Mouse (Mus musculus): ENCODE data around the gene Gpatch1. TPM values are rescaled to one million over a fixed set of nuclear protein-coding genes. Genes with fewer than 3 reads are reported as not detected.
"Not testable (repeated sequence)": the region's sequence is repeated elsewhere in the genome, so short reads cannot be mapped to it uniquely, and the experiment has no call there.

The Gpatch1 gene
- polyA plus RNA-seq, 1 experiment: 14.8 TPM

GRCm38 (mm10) chr7:35269443-35270024 is 48.7 kb downstream of the Gpatch1 start:
- peak; percentile 59 for DNase-seq (ENCODE audit: low read depth)
- TF ChIP-seq CTCF (IDR thresholded peaks at IDR 0.05; ENCODE audit: borderline replicate concordance, extremely low read depth, insufficient read depth, insufficient read length) (peak; percentile 44), POLR2A (IDR thresholded peaks at IDR 0.05; ENCODE audit: borderline replicate concordance, extremely low read depth, insufficient read depth, insufficient read length, poor library complexity, severe bottlenecking) (no peak)

GRCm38 (mm10) chr7:35267841-35268240 is 50.4 kb downstream of the Gpatch1 start:
- DNase-seq (ENCODE audit: low read depth): no peak

GRCm38 (mm10) chr7:35266666-35267065 is 51.6 kb downstream of the Gpatch1 start:
- no peak for DNase-seq (ENCODE audit: low read depth)
- peak; percentile 47; the same call in 1 of the 2 replicates for TF ChIP-seq CTCF (IDR thresholded peaks at IDR 0.05; ENCODE audit: borderline replicate concordance, extremely low read depth, insufficient read depth, insufficient read length)
- no peak for TF ChIP-seq POLR2A (IDR thresholded peaks at IDR 0.05; ENCODE audit: borderline replicate concordance, extremely low read depth, insufficient read depth, insufficient read length, poor library complexity, severe bottlenecking)

More at GRCm38 (mm10) chr7:35267841-35268240, 50.4 kb downstream of the Gpatch1 start:
- TF ChIP-seq POLR2A (IDR thresholded peaks at IDR 0.05; ENCODE audit: borderline replicate concordance, extremely low read depth, insufficient read depth, insufficient read length, poor library complexity, severe bottlenecking): no peak
- TF ChIP-seq CTCF (IDR thresholded peaks at IDR 0.05; ENCODE audit: borderline replicate concordance, extremely low read depth, insufficient read depth, insufficient read length): peak; percentile 14; the same call in 1 of the 2 replicates

GRCm38 (mm10) chr7:35264746-35265145 is 53.5 kb downstream of the Gpatch1 start:
- TF ChIP-seq CTCF (IDR thresholded peaks at IDR 0.05; ENCODE audit: borderline replicate concordance, extremely low read depth, insufficient read depth, insufficient read length) (peak; percentile 86), POLR2A (IDR thresholded peaks at IDR 0.05; ENCODE audit: borderline replicate concordance, extremely low read depth, insufficient read depth, insufficient read length, poor library complexity, severe bottlenecking) (no peak)
- DNase-seq (ENCODE audit: low read depth): peak; percentile 57

GRCm38 (mm10) chr7:35263595-35264489 is 54.4 kb downstream of the Gpatch1 start:
- no peak for DNase-seq (ENCODE audit: low read depth)
- no peak for TF ChIP-seq POLR2A (IDR thresholded peaks at IDR 0.05; ENCODE audit: borderline replicate concordance, extremely low read depth, insufficient read depth, insufficient read length, poor library complexity, severe bottlenecking)
- TF ChIP-seq CTCF (IDR thresholded peaks at IDR 0.05; ENCODE audit: borderline replicate concordance, extremely low read depth, insufficient read depth, insufficient read length): no peak

- TF ChIP-seq CTCF (IDR thresholded peaks at IDR 0.05; ENCODE audit: borderline replicate concordance, extremely low read depth, insufficient read depth, insufficient read length): peak; percentile 43; the same call in 1 of the 2 replicates
- TF ChIP-seq POLR2A (IDR thresholded peaks at IDR 0.05; ENCODE audit: borderline replicate concordance, extremely low read depth, insufficient read depth, insufficient read length, poor library complexity, severe bottlenecking): no peak
Observed at GRCm38 (mm10) chr7:35259384-35259783, 58.9 kb downstream of the Gpatch1 start.

GRCm38 (mm10) chr7:35258294-35258693 is 59.9 kb downstream of the Gpatch1 start:
- TF ChIP-seq POLR2A (IDR thresholded peaks at IDR 0.05; ENCODE audit: borderline replicate concordance, extremely low read depth, insufficient read depth, insufficient read length, poor library complexity, severe bottlenecking) (no peak), CTCF (IDR thresholded peaks at IDR 0.05; ENCODE audit: borderline replicate concordance, extremely low read depth, insufficient read depth, insufficient read length) (no peak)
- DNase-seq (ENCODE audit: low read depth): no peak

More at GRCm38 (mm10) chr7:35259384-35259783, 58.9 kb downstream of the Gpatch1 start:
- DNase-seq (ENCODE audit: low read depth): no peak

- peak; percentile 48; the same call in 1 of the 2 replicates for TF ChIP-seq CTCF (IDR thresholded peaks at IDR 0.05; ENCODE audit: borderline replicate concordance, extremely low read depth, insufficient read depth, insufficient read length)
- TF ChIP-seq POLR2A (IDR thresholded peaks at IDR 0.05; ENCODE audit: borderline replicate concordance, extremely low read depth, insufficient read depth, insufficient read length, poor library complexity, severe bottlenecking): no peak
- peak; percentile 76 for DNase-seq (ENCODE audit: low read depth)
Observed at GRCm38 (mm10) chr7:35252041-35252558, 66.1 kb downstream of the Gpatch1 start.

GRCm38 (mm10) chr7:35237935-35238334 is 80.3 kb downstream of the Gpatch1 start:
- not testable (repeated sequence) for DNase-seq (ENCODE audit: low read depth)

GRCm38 (mm10) chr7:35235308-35235707 is 82.9 kb downstream of the Gpatch1 start:
- peak; percentile 95 for DNase-seq (ENCODE audit: low read depth)
- TF ChIP-seq CTCF (IDR thresholded peaks at IDR 0.05; ENCODE audit: borderline replicate concordance, extremely low read depth, insufficient read depth, insufficient read length): no peak
- no peak for TF ChIP-seq POLR2A (IDR thresholded peaks at IDR 0.05; ENCODE audit: borderline replicate concordance, extremely low read depth, insufficient read depth, insufficient read length, poor library complexity, severe bottlenecking)

Measured in brain, embryonic 14.5 days (tissue).